Mouse (Mus musculus): Measurements from ENCODE around the gene Akr7a5. TPM values are rescaled to one million over a fixed set of nuclear protein-coding genes. Genes with fewer than 3 reads are reported as not detected.
A peak's percentile ranks its signal among the peaks of the same experiment; 100 is the strongest.

Gene Akr7a5
- polyA plus RNA-seq, 1 experiment from 2014 or later: 56.6 TPM

DNA sequence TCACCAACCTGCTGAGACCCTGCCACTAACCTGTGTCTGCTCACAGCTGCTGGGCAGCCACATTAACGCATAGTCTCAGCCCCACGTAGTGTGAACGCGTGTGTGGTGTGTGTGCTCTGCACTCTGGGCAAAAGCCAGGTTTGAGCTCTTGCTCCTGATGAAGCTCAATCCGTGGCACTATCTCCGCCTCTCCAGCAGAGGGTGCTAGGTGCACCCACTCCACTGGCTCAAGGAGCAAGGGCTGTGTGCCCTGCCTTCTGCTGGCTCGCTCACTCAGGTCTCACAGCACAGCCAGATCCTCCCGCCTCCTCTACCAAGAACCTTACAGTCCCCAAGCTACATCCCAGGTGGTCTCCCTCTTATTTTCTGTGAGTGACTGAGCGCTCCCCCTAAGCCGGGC, 21.5 kb upstream of the Akr7a5 start:
- ATAC-seq (0 out of 2 replicates have a peak, but pooled peaks have one; percentile 26), DNase-seq (ENCODE audit: low spot score) (peak; percentile 51)
- Histone ChIP-seq H3K4me3 (ENCODE audit: low read depth, low read length) (no peak overlapping the region), H3K27me3 (replicated peaks; ENCODE audit: control insufficient read depth, insufficient read depth, low read length) (no peaks in the 10 kb centered on the region), H3K4me1 (ENCODE audit: control insufficient read depth, insufficient read depth, low read length) (no peaks in the 10 kb centered on the region), H3K9ac (ENCODE audit: low read length) (no peak overlapping the region), H3K36me3 (ENCODE audit: control insufficient read depth, insufficient read depth, low read length) (peaks cover 46% of the 10 kb centered on the region), H3K27ac (ENCODE audit: low read depth, low read length) (no peak overlapping the region), H3K9me3 (replicated peaks; ENCODE audit: control insufficient read depth, low read length) (no peaks in the 10 kb centered on the region), H3K4me2 (ENCODE audit: low read length) (no peak overlapping the region)
- 67% methylated on average over 10 of the region's 10 CpGs for WGBS

DNA sequence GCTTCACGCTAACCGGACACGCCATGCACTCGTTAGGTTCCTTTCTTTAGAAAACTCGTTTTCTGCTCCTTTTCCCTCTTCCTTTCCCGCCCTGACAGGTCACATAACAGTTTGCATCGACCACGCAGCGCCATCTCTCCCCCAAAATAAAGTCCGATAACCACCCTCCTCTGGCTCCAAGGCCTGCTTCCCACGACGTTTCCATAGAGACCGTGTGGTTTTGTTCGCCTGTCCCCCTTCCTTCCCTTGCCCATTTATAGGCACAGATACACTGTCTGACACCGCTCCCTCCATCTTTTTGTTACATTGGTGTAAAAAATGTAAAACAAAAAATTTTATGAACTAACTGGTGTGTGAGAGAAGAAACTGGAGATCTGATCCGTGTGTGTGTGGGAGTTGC, 19.4 kb upstream of the Akr7a5 start:
- DNase-seq (ENCODE audit: low spot score): no peak
- Histone ChIP-seq H3K4me2 (ENCODE audit: low read length) (no peak overlapping the region), H3K27me3 (replicated peaks; ENCODE audit: control insufficient read depth, insufficient read depth, low read length) (no peaks in the 10 kb centered on the region), H3K9ac (ENCODE audit: low read length) (no peak overlapping the region), H3K27ac (ENCODE audit: low read depth, low read length) (no peak overlapping the region), H3K9me3 (replicated peaks; ENCODE audit: control insufficient read depth, low read length) (no peaks in the 10 kb centered on the region), H3K36me3 (ENCODE audit: control insufficient read depth, insufficient read depth, low read length) (peaks cover 41% of the 10 kb centered on the region), H3K4me3 (ENCODE audit: low read depth, low read length) (no peak overlapping the region), H3K4me1 (ENCODE audit: control insufficient read depth, insufficient read depth, low read length) (no peaks in the 10 kb centered on the region)
- no peak for ATAC-seq
- WGBS: 65% methylated on average over 16 of the region's 16 CpGs

GRCm38 (mm10) chr4:139292038-139292437, 18.5 kb upstream of the Akr7a5 start:
- Histone ChIP-seq H3K4me1 (ENCODE audit: control insufficient read depth, insufficient read depth, low read length) (no peaks in the 10 kb centered on the region), H3K36me3 (ENCODE audit: control insufficient read depth, insufficient read depth, low read length) (peaks cover 41% of the 10 kb centered on the region), H3K9ac (ENCODE audit: low read length) (no peak overlapping the region), H3K27me3 (replicated peaks; ENCODE audit: control insufficient read depth, insufficient read depth, low read length) (no peaks in the 10 kb centered on the region), H3K4me2 (ENCODE audit: low read length) (no peak overlapping the region), H3K9me3 (replicated peaks; ENCODE audit: control insufficient read depth, low read length) (no peaks in the 10 kb centered on the region), H3K27ac (ENCODE audit: low read depth, low read length) (no peak overlapping the region), H3K4me3 (ENCODE audit: low read depth, low read length) (no peak overlapping the region)
- WGBS: 96% methylated on average over 5 of the region's 5 CpGs
- no peak for ATAC-seq
- no peak for DNase-seq (ENCODE audit: low spot score)

- WGBS: 78% methylated on average over 4 of the region's 4 CpGs
- peaks cover 31% of the 10 kb centered on the region for H3K36me3 ChIP-seq (ENCODE audit: control insufficient read depth, insufficient read depth, low read length)
- no peaks in the 10 kb centered on the region for H3K27me3 ChIP-seq (replicated peaks; ENCODE audit: control insufficient read depth, insufficient read depth, low read length)
- H3K9ac ChIP-seq (ENCODE audit: low read length): no peak overlapping the region
- DNase-seq (ENCODE audit: low spot score) (no peak), ATAC-seq (no peak)
- H3K27ac ChIP-seq (ENCODE audit: low read depth, low read length): no peak overlapping the region
- no peak overlapping the region for H3K4me3 ChIP-seq (ENCODE audit: low read depth, low read length)
- H3K4me1 ChIP-seq (ENCODE audit: control insufficient read depth, insufficient read depth, low read length): no peaks in the 10 kb centered on the region
- no peaks in the 10 kb centered on the region for H3K9me3 ChIP-seq (replicated peaks; ENCODE audit: control insufficient read depth, low read length)
- H3K4me2 ChIP-seq (ENCODE audit: low read length): no peak overlapping the region
Observed at GRCm38 (mm10) chr4:139297566-139297965, 13.0 kb upstream of the Akr7a5 start.

GRCm38 (mm10) chr4:139298671-139299366, 11.7 kb upstream of the Akr7a5 start:
- WGBS: 89% methylated on average over 12 of the region's 12 CpGs
- H3K4me3 ChIP-seq (ENCODE audit: low read depth, low read length): no peak overlapping the region
- H3K4me1 ChIP-seq (ENCODE audit: control insufficient read depth, insufficient read depth, low read length): no peaks in the 10 kb centered on the region
- H3K9me3 ChIP-seq (replicated peaks; ENCODE audit: control insufficient read depth, low read length): no peaks in the 10 kb centered on the region
- no peak for DNase-seq (ENCODE audit: low spot score)
- no peak overlapping the region for H3K4me2 ChIP-seq (ENCODE audit: low read length)
- peaks cover 33% of the 10 kb centered on the region for H3K36me3 ChIP-seq (ENCODE audit: control insufficient read depth, insufficient read depth, low read length)
- H3K9ac ChIP-seq (ENCODE audit: low read length): no peak overlapping the region
- H3K27me3 ChIP-seq (replicated peaks; ENCODE audit: control insufficient read depth, insufficient read depth, low read length): no peaks in the 10 kb centered on the region
- ATAC-seq: no peak
- H3K27ac ChIP-seq (ENCODE audit: low read depth, low read length): no peak overlapping the region

DNA sequence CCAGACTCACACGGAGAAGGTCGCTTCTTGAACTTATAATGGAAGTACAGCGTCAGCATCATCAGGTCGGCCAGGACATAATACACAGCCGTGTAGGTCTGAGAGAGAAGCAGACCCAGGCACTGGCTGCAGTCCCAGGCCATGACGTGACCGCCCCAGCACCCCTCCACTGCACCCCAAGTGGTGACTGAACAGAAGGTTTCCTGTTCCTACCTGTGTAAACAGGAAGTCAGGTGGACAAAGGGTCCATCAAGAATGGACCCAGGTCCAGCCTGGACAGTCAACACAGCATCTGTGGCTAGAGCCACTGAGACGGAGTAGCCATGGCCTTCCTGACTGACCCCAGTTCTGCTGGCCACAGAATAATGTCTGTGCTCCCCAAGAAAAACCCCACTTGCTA, 8.8 kb upstream of the Akr7a5 start:
- H3K9ac ChIP-seq (ENCODE audit: low read length): no peak overlapping the region
- 92% methylated on average over 8 of the region's 8 CpGs for WGBS
- no peak overlapping the region for H3K4me2 ChIP-seq (ENCODE audit: low read length)
- H3K27me3 ChIP-seq (replicated peaks; ENCODE audit: control insufficient read depth, insufficient read depth, low read length): no peaks in the 10 kb centered on the region
- no peak overlapping the region for H3K4me3 ChIP-seq (ENCODE audit: low read depth, low read length)
- H3K9me3 ChIP-seq (replicated peaks; ENCODE audit: control insufficient read depth, low read length): no peaks in the 10 kb centered on the region
- H3K36me3 ChIP-seq (ENCODE audit: control insufficient read depth, insufficient read depth, low read length): peaks cover 37% of the 10 kb centered on the region
- no peak overlapping the region for H3K27ac ChIP-seq (ENCODE audit: low read depth, low read length)
- DNase-seq (ENCODE audit: low spot score): no peak
- H3K4me1 ChIP-seq (ENCODE audit: control insufficient read depth, insufficient read depth, low read length): no peaks in the 10 kb centered on the region
- ATAC-seq: no peak

- no peaks in the 10 kb centered on the region for H3K27me3 ChIP-seq (replicated peaks; ENCODE audit: control insufficient read depth, insufficient read depth, low read length)
- no peak overlapping the region for H3K9ac ChIP-seq (ENCODE audit: low read length)
- H3K27ac ChIP-seq (ENCODE audit: low read depth, low read length): no peak overlapping the region
- ATAC-seq: no peak
- DNase-seq (ENCODE audit: low spot score): no peak
- no peak overlapping the region for H3K4me2 ChIP-seq (ENCODE audit: low read length)
- H3K36me3 ChIP-seq (ENCODE audit: control insufficient read depth, insufficient read depth, low read length): peaks cover 37% of the 10 kb centered on the region
- H3K9me3 ChIP-seq (replicated peaks; ENCODE audit: control insufficient read depth, low read length): no peaks in the 10 kb centered on the region
- no peaks in the 10 kb centered on the region for H3K4me1 ChIP-seq (ENCODE audit: control insufficient read depth, insufficient read depth, low read length)
- H3K4me3 ChIP-seq (ENCODE audit: low read depth, low read length): no peak overlapping the region
- WGBS: 64% methylated on average over 5 of the region's 5 CpGs
Observed at GRCm38 (mm10) chr4:139302241-139302640, 8.3 kb upstream of the Akr7a5 start.

GRCm38 (mm10) chr4:139305521-139305920, 5.0 kb upstream of the Akr7a5 start:
- Histone ChIP-seq H3K4me1 (ENCODE audit: control insufficient read depth, insufficient read depth, low read length) (peaks cover 5% of the 10 kb centered on the region), H3K4me3 (ENCODE audit: low read depth, low read length) (no peak overlapping the region), H3K9ac (ENCODE audit: low read length) (no peak overlapping the region), H3K36me3 (ENCODE audit: control insufficient read depth, insufficient read depth, low read length) (peaks cover 24% of the 10 kb centered on the region), H3K27me3 (replicated peaks; ENCODE audit: control insufficient read depth, insufficient read depth, low read length) (no peaks in the 10 kb centered on the region), H3K9me3 (replicated peaks; ENCODE audit: control insufficient read depth, low read length) (no peaks in the 10 kb centered on the region), H3K4me2 (ENCODE audit: low read length) (no peak overlapping the region), H3K27ac (ENCODE audit: low read depth, low read length) (no peak overlapping the region)
- WGBS: 96% methylated on average over 3 of the region's 3 CpGs
- DNase-seq (ENCODE audit: low spot score) (no peak), ATAC-seq (no peak)

GRCm38 (mm10) chr4:139307916-139308315, 2.6 kb upstream of the Akr7a5 start:
- ATAC-seq: no peak
- Histone ChIP-seq H3K27me3 (replicated peaks; ENCODE audit: control insufficient read depth, insufficient read depth, low read length) (no peaks in the 10 kb centered on the region), H3K36me3 (ENCODE audit: control insufficient read depth, insufficient read depth, low read length) (peaks cover 3% of the 10 kb centered on the region; the same call in 1 of the 2 replicates), H3K9ac (ENCODE audit: low read length) (no peak overlapping the region), H3K4me2 (ENCODE audit: low read length) (no peak overlapping the region), H3K9me3 (replicated peaks; ENCODE audit: control insufficient read depth, low read length) (no peaks in the 10 kb centered on the region), H3K4me3 (ENCODE audit: low read depth, low read length) (no peak overlapping the region), H3K27ac (ENCODE audit: low read depth, low read length) (no peak overlapping the region), H3K4me1 (ENCODE audit: control insufficient read depth, insufficient read depth, low read length) (peaks cover 14% of the 10 kb centered on the region)
- 82% methylated on average over 5 of the region's 5 CpGs for WGBS
- no peak for DNase-seq (ENCODE audit: low spot score)
